Mouse (Mus musculus): Measurements from ENCODE around the gene Ube2a. TPM values are rescaled to one million over a fixed set of nuclear protein-coding genes. Genes with fewer than 3 reads are reported as not detected.
"Not testable (repeated sequence)": the region's sequence is repeated elsewhere in the genome, so short reads cannot be mapped to it uniquely, and the experiment has no call there.

The Ube2a gene
- total RNA-seq, 2 experiments from 2014 or later, result 59.6 to 61.9 TPM

GRCm38 (mm10) chrX:36884719-36885118, 11.0 kb downstream of the Ube2a start:
- peak in 1 of 2 experiments; percentile 28 for DNase-seq (ENCODE audit: low spot score in 2 of 2)

GRCm38 (mm10) chrX:36898931-36899330, 25.2 kb downstream of the Ube2a start:
- intact Hi-C loops (cut with DNase I); DNase-seq (ENCODE audit: low spot score in 2 of 2): not testable (repeated sequence)

More at GRCm38 (mm10) chrX:36884719-36885118, 11.0 kb downstream of the Ube2a start:
- intact Hi-C loops (cut with DNase I), result no loop called here

- DNase-seq (ENCODE audit: low spot score in 2 of 2), result no peak
- intact Hi-C loops (cut with DNase I), result no loop called here
Observed at GRCm38 (mm10) chrX:36901655-36902054, 28.0 kb downstream of the Ube2a start.

- peak; percentile 52 to 60 for DNase-seq (ENCODE audit: low spot score in 2 of 2)
- intact Hi-C loops (cut with DNase I), result no loop called here
Observed at GRCm38 (mm10) chrX:36902321-36903114, 28.8 kb downstream of the Ube2a start, which contains the start of gene Nkrf. Gene Nkrf (minus strand): TSS chrX:36902899.

- DNase-seq (ENCODE audit: low spot score in 2 of 2), result peak; percentile 95
- intact Hi-C loops (cut with DNase I), result no loop called here
Observed at GRCm38 (mm10) chrX:36903115-36903768, 29.5 kb downstream of the Ube2a start.

- DNase-seq (ENCODE audit: low spot score in 2 of 2), result no peak
- intact Hi-C loops (cut with DNase I), result no loop called here
Observed at GRCm38 (mm10) chrX:36906539-36906938, 32.8 kb downstream of the Ube2a start.

GRCm38 (mm10) chrX:36911343-36911742, 37.6 kb downstream of the Ube2a start:
- intact Hi-C loops (cut with DNase I), result no loop called here
- DNase-seq (ENCODE audit: low spot score in 2 of 2), result peak; percentile 30 to 38

- intact Hi-C loops (cut with DNase I), result no loop called here
Observed at GRCm38 (mm10) chrX:36917749-36918148, 44.0 kb downstream of the Ube2a start.

GRCm38 (mm10) chrX:36921346-36921745, 47.6 kb downstream of the Ube2a start:
- intact Hi-C loops (cut with DNase I), result no loop called here
- no peak for DNase-seq (ENCODE audit: low spot score in 2 of 2)

More at GRCm38 (mm10) chrX:36917749-36918148, 44.0 kb downstream of the Ube2a start:
- DNase-seq (ENCODE audit: low spot score in 2 of 2), result no peak

GRCm38 (mm10) chrX:36928791-36929190, 55.1 kb downstream of the Ube2a start:
- DNase-seq (ENCODE audit: low spot score in 2 of 2), result no peak
- intact Hi-C loops (cut with DNase I), result no loop called here

GRCm38 (mm10) chrX:36929694-36930093, 56.0 kb downstream of the Ube2a start:
- DNase-seq (ENCODE audit: low spot score in 2 of 2), result no peak
- intact Hi-C loops (cut with DNase I), result loop anchor here (1.0 kb wide), 1 partner anchor 93 kb away; no protein-coding TSS in a partner anchor

GRCm38 (mm10) chrX:36930574-36930973, 56.9 kb downstream of the Ube2a start:
- intact Hi-C loops (cut with DNase I), result loop anchor here (1.0 kb wide), 1 partner anchor 92 kb away; no protein-coding TSS in a partner anchor
- no peak for DNase-seq (ENCODE audit: low spot score in 2 of 2)

Other genes with a start within 250 kb of the Ube2a start
- gene Akap17b, start 228.5 kb upstream of the Ube2a start, total RNA-seq (2021), result 10 to 100 TPM in 1 of 2 experiments, 1 to 10 TPM in 1; 8.9 to 10.9 TPM
- under 1 TPM in 1 of 2 experiments, not detected in 1; 0.30 TPM for gene Slc25a43, start 130.2 kb upstream of the Ube2a start, total RNA-seq (2021)
- gene Slc25a5, start 78.2 kb upstream of the Ube2a start, total RNA-seq (2021), result 100 to 1,000 TPM; 363 to 370 TPM
- gene C330007P06Rik, start 211 bp downstream of the Ube2a start, total RNA-seq (2021), result 10 to 100 TPM; 32.6 to 34.4 TPM
- gene Nkrf, start 29.0 kb downstream of the Ube2a start, total RNA-seq (2021), result 10 to 100 TPM; 32.3 to 32.9 TPM
- gene Sept6, start 117.9 kb downstream of the Ube2a start, total RNA-seq (2021), result 10 to 100 TPM; 72.5 to 75.0 TPM
- not detected for gene Sowahd, start 174.9 kb downstream of the Ube2a start, total RNA-seq (2021)
- gene Rpl39, start 211.5 kb downstream of the Ube2a start, total RNA-seq (2021), result 100 to 1,000 TPM; 292 to 301 TPM
- gene Upf3b, start 236.4 kb downstream of the Ube2a start, total RNA-seq (2021), result 10 to 100 TPM; 15.0 to 15.6 TPM